Mouse (Mus musculus) midbrain, embryonic 12.5 days (tissue): ENCODE data around the gene Strada. TPM values are rescaled to one million over a fixed set of nuclear protein-coding genes. Genes with fewer than 3 reads are reported as not detected.
"Not testable (repeated sequence)": the region's sequence is repeated elsewhere in the genome, so short reads cannot be mapped to it uniquely, and the experiment has no call there.

Experiments
- ATAC-seq: fragments of 200-750 bp; cut with Nextera tagmentation; 2 replicates; pipeline ENCODE4 v1.8.0; 2017; ENCODE audit warnings: low read depth, moderate TSS enrichment, moderate library complexity; ENCODE audit not compliant: low FRiP score
- H3K27ac ChIP-seq: fragments of 300-500 bp; sonication (generic); replicated peaks from 2 replicates; pipeline ENCODE4 v1.5.1; 2016; ENCODE audit warnings: mild to moderate bottlenecking
- H3K27me3 ChIP-seq: fragments of 300-500 bp; sonication (generic); 2 replicates; pipeline ENCODE4 v1.6.1; 2016; ENCODE audit warnings: mild to moderate bottlenecking
- H3K36me3 ChIP-seq: fragments of 300-500 bp; sonication (generic); 2 replicates; pipeline ENCODE4 v1.6.1; 2016
- H3K4me1 ChIP-seq: fragments of 300-500 bp; sonication (generic); 2 replicates; pipeline ENCODE4 v1.6.1; 2016
- H3K4me2 ChIP-seq: fragments of 300-500 bp; sonication (generic); replicated peaks from 2 replicates; pipeline ENCODE4 v1.6.1; 2016; ENCODE audit warnings: mild to moderate bottlenecking, moderate library complexity
- H3K4me3 ChIP-seq: fragments of 300-500 bp; sonication (generic); 2 replicates; pipeline ENCODE4 v1.5.1; 2016; ENCODE audit warnings: mild to moderate bottlenecking
- H3K9ac ChIP-seq: fragments of 300-500 bp; sonication (generic); replicated peaks from 2 replicates; pipeline ENCODE4 v1.6.1; 2016; ENCODE audit warnings: mild to moderate bottlenecking, moderate library complexity
- H3K9me3 ChIP-seq: fragments of 300-500 bp; sonication (generic); 2 replicates; pipeline ENCODE4 v1.6.1; 2016; ENCODE audit warnings: mild to moderate bottlenecking
- WGBS: fragments of 180-500 bp; shearing (Covaris S2); methylation state at CpG from one replicate; pipeline ENCODE4 v1.1.7; 2016; 5-methylcytosine and 5-hydroxymethylcytosine counted together
- polyA plus RNA-seq: library from polyadenylated mRNA; unstranded; fragments of >200 nt; fragmentation: Nextera tagmentation; extraction: Ambion mirVana; gene quantifications from 2 replicates; pipeline ENCODE4 v1.2.1, GENCODE M21; 2016

Gene Strada
- 33.6 and 40.9 TPM in 2 replicates for polyA plus RNA-seq

DNA sequence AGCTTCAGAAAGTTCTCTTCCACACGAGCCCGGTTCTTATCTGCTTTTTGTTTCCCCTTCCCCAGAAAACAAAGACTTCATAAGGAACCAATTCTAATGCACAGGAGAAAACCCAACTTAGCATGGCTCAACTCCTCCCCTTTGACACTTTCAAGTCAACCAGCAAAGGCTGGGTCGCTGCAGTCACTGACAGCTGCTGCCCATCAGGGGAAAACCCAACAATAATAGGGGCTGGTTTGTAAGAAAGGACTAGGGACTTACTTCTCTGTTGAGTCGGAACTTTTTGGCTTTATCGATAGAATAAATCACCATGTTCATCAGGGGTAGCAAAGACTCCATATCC, at the start of gene Strada:
TSS of gene Strada (minus strand) at position 46 of the 343 bp plus-strand sequence.
- Histone ChIP-seq H3K4me2 (no peak within 1 kb of the TSS), H3K27me3 (no peaks in the 10 kb centered on the region), H3K27ac (no peak within 1 kb of the TSS), H3K36me3 (peaks cover 76% of the 10 kb centered on the region), H3K9me3 (no peaks in the 10 kb centered on the region), H3K4me3 (no peak within 1 kb of the TSS), H3K4me1 (no peaks in the 10 kb centered on the region), H3K9ac (no peak within 1 kb of the TSS)
- ATAC-seq: no peak
- WGBS: 85% methylated on average over 5 of the region's 5 CpGs

DNA sequence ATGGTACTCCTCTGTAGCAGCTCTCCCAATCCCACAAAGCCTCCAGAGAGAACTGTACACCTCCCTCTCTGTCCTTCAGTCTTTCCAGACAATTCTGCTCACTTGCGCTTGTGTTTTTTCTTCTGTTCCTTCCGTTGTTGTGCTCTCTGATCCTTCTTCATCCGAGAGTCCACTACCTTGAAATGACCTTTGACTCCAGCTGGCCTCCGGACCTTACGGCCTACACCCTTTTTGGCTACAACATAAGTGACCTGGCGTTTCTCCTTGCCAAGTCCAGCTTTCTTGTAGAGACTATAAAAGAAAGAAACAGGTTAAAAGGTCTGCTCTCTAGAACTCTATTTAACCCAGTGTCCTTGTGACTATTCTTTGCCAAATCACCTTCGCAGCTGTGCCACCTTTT, 47.4 kb upstream of the Strada start:
- WGBS: 92% methylated on average over 7 of the region's 7 CpGs

DNA sequence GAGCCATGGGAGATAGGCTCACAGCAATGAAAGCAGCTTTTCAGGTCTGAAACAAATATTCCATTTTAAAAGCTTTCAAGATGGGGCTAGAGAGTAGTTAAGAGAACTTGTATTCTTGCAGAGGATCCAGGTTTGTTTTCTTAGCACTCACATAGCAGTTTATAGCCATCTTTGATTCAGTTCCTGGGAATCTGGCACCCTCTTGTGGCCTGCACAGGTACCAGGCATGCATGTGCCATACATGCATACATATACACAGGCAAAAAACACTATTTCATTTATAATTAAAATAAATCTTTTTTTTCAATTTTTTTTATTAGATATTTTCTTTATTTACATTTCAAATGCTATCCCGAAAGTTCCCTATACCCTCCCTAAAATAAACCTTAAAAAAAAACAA, 44.9 kb upstream of the Strada start:
- H3K4me2 ChIP-seq: no peak overlapping the region
- no peak overlapping the region for H3K27ac ChIP-seq
- H3K36me3 ChIP-seq: peaks cover 99% of the 10 kb centered on the region
- H3K9ac ChIP-seq: no peak overlapping the region
- H3K9me3 ChIP-seq: peaks cover 5% of the 10 kb centered on the region
- H3K4me1 ChIP-seq: no peaks in the 10 kb centered on the region
- no peaks in the 10 kb centered on the region for H3K27me3 ChIP-seq
- no peak for ATAC-seq
- no peak overlapping the region for H3K4me3 ChIP-seq
- WGBS: 94% methylated on average over 1 of the region's 1 CpGs

More for the DNA sequence above, 47.4 kb upstream of the Strada start:
- Histone ChIP-seq H3K27me3 (no peaks in the 10 kb centered on the region), H3K9ac (no peak overlapping the region), H3K4me3 (no peak overlapping the region), H3K27ac (no peak overlapping the region), H3K9me3 (peaks cover 5% of the 10 kb centered on the region), H3K4me1 (0 out of 2 replicates have a peak, but pooled peaks cover under 1% of the 10 kb centered on the region), H3K36me3 (peaks cover 97% of the 10 kb centered on the region), H3K4me2 (no peak overlapping the region)
- no peak for ATAC-seq

DNA sequence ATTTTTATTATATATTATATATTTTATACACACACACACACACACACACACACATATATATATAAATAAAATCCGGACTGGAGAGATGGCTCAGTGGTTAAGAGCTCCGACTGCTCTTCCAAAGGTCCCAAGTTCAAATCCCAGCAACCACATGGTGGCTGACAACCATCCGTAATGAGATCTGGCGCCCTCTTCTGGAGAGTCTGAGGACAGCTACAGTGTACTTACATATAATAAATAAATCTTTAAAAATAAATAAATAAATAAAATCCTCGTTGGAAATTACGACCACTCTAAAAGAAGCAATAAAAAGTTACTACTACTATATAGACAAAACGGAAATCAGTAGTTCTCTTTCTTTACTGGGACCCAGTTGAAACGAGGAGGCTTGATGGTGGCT, 32.0 kb upstream of the Strada start:
- not testable (repeated sequence) for ATAC-seq, H3K9ac ChIP-seq, H3K27ac ChIP-seq, H3K4me1 ChIP-seq, H3K27me3 ChIP-seq, H3K9me3 ChIP-seq, H3K4me3 ChIP-seq, H3K4me2 ChIP-seq
- 84% methylated on average over 8 of the region's 8 CpGs for WGBS
- H3K36me3 ChIP-seq: peaks cover 82% of the 10 kb centered on the region

DNA sequence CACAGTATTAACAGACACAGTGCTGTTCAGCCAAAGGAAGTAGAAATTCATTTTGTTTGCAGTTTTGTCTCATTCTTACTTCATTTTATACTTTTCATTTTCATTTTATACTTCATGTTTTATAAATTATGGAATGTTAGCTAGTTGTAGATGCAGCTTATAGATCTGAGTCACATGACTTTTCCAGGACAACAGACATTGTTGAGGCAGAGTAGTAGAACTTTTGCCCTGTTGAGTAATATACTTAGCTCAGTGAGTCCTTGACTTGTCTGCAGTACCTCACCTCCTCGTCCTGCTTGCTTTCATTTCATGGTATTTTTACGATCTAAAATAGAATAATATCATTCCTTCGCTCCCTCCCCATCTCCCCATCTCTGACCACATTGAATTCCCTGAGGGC, 18.6 kb upstream of the Strada start:
- H3K9me3 ChIP-seq: no peaks in the 10 kb centered on the region
- ATAC-seq: no peak
- whole genome bisulfite sequencing: 93% methylated on average over 3 of the region's 3 CpGs
- no peak overlapping the region for H3K9ac ChIP-seq
- H3K27me3 ChIP-seq: no peaks in the 10 kb centered on the region
- no peak overlapping the region for H3K4me2 ChIP-seq
- peaks cover 19% of the 10 kb centered on the region for H3K36me3 ChIP-seq
- no peak overlapping the region for H3K4me3 ChIP-seq
- H3K4me1 ChIP-seq: peaks cover 16% of the 10 kb centered on the region
- no peak overlapping the region for H3K27ac ChIP-seq

DNA sequence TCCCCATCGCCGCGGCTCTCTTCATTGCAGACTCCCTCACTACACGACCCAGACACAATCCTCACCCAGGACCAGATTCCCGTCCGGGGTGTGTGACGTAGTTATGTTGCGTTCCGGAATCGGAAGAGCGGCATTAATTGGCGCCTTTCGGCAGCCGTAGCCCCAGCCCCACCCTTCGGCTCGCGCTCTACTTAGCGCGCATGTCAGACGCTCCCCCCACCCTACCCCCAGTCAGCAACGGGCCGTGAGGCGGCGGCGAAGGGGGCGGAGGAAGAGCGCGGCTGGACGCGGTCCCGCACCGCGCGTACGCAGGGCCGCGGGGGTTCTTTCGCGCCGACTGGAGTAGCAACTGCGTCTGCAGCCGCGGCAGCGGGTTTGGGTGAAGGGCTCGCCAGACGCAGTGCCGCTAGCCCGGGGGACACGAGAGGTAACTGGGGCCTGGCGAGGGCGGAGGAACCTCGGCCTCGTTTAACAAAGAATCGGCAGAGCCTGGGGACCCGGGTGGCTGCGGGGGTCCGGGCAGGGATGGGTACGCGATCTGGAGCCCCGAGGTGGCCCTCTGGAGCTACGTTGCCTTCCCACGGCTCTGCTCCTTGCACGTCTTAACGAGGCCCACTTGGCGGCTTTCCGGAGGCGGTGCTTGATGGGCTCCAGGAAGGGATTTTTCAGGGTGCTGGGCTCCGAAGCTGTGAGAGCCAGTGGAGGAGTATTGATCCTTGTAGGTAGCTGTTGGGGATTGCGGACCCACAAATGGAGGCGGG, 14.9 kb upstream of the Strada start, which contains the start of gene Ddx42:
TSS of gene Ddx42 (plus strand) at position 197 of the 761 bp plus-strand sequence.
- Histone ChIP-seq H3K9me3 (no peaks in the 10 kb centered on the region), H3K36me3 (peaks cover 16% of the 10 kb centered on the region), H3K9ac (peak within 1 kb of the TSS; percentile 90), H3K27ac (peak within 1 kb of the TSS; percentile 96), H3K4me1 (peaks cover 26% of the 10 kb centered on the region), H3K4me3 (peak within 1 kb of the TSS; percentile 90), H3K27me3 (no peaks in the 10 kb centered on the region), H3K4me2 (peak within 1 kb of the TSS; percentile 63)
- under 1% methylated on average over 70 of the region's 70 CpGs for WGBS
- peak; percentile 91 for ATAC-seq

DNA sequence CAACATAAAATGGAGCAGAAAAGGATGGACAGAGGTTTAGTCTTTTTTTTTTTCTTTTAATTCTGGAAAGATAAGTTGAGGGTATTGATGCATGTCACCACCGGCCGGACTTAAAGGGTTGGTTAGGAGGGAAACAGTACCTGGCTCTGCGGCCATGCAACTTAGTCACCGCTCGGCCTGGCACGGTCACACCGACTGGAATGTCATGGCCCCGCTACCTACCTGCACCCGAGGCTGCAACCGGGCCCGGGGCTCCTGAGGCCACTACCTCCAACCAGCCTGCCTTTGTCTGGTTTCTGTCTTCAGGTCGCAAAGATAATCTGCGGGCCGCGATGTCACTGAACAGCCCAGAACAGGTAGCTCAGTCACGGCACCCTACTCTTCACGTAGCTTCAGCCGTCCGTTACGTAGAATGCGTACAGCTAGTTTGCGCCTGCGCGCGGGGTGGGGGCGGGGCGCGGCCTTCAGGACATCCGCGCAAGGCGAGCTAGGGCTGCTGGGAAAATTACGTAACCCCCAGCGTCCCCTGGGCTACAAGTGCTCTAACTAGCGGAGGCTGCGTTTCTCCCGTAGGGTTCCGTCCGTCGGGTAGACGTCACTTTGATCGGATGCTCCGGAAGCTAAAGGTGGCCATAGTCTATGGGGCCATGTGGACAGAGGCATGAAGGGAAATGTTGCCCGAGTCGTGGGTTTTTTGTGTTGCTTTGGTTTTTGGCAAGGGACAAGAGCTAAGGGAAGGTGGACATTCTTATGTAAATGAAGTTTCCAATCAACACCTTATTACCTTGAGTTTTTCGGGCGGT, 14.2 kb upstream of the Strada start, which contains the start of gene Ccdc47:
TSS of gene Ccdc47 (minus strand) at position 418 of the 803 bp plus-strand sequence.
- Histone ChIP-seq H3K36me3 (peaks cover 24% of the 10 kb centered on the region), H3K9ac (peak within 1 kb of the TSS; percentile 90), H3K27ac (peak within 1 kb of the TSS; percentile 96), H3K9me3 (no peaks in the 10 kb centered on the region), H3K4me1 (peaks cover 26% of the 10 kb centered on the region), H3K4me3 (peak within 1 kb of the TSS; percentile 90), H3K27me3 (no peaks in the 10 kb centered on the region), H3K4me2 (peak within 1 kb of the TSS; percentile 63)
- WGBS: under 1% methylated on average over 46 of the region's 46 CpGs
- ATAC-seq: peak; percentile 98

DNA sequence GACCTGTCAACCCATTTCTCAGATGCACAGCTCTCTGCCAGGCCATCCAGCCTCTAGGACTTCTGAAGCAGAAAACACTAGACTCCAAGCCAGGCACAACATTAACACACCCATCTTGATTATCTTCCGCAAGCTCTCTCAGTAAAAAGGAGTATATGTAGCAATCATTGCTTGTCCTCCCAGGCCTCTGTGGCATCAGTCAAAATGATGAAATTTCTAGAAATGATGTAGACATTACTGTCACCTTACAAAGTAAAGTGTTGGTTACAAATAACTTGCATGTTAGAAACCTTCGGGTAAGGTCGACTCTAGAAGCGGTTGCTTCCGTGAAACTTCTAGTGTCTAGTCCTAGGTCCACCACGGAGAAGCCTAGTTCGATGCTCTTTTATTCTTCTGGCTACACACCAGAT, 13.5 kb upstream of the Strada start:
- H3K27me3 ChIP-seq: no peaks in the 10 kb centered on the region

DNA sequence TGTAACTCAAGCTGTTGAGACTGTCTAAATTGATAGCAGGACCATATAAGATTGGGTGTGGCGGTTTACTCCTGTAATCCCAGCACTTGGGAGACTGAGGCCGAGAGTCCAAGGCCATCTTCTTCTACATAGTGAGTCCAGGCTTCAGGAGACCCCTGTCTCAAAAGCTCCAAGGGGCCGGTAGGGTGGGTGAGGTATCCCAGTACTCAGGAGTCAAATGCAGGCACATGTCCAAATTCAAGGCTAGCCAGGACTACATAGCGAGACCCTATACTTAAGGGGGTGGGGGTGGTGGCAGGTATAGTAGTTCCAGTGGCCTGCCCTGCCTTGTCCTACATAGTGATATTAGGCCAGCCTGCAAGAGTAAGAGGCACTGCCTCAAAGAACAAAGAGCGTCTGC, 12.9 kb upstream of the Strada start:
- Histone ChIP-seq H3K4me1 (peaks cover 26% of the 10 kb centered on the region), H3K9ac (peak overlapping the region; percentile 85; the same call in 1 of the 2 replicates), H3K27ac (no peak overlapping the region), H3K4me3 (peak overlapping the region; percentile 90), H3K9me3 (no peaks in the 10 kb centered on the region), H3K4me2 (peak overlapping the region; percentile 63), H3K27me3 (no peaks in the 10 kb centered on the region), H3K36me3 (peaks cover 34% of the 10 kb centered on the region)
- no peak for ATAC-seq
- WGBS: 94% methylated on average over 5 of the region's 5 CpGs

More for the DNA sequence above, 13.5 kb upstream of the Strada start:
- peaks cover 28% of the 10 kb centered on the region for H3K36me3 ChIP-seq
- H3K4me2 ChIP-seq: peak overlapping the region; percentile 63
- peak overlapping the region; percentile 96 for H3K27ac ChIP-seq
- peak overlapping the region; percentile 85 for H3K9ac ChIP-seq
- 38% methylated on average over 7 of the region's 7 CpGs for WGBS
- no peaks in the 10 kb centered on the region for H3K9me3 ChIP-seq
- H3K4me3 ChIP-seq: peak overlapping the region; percentile 90
- peaks cover 26% of the 10 kb centered on the region for H3K4me1 ChIP-seq
- ATAC-seq: no peak

DNA sequence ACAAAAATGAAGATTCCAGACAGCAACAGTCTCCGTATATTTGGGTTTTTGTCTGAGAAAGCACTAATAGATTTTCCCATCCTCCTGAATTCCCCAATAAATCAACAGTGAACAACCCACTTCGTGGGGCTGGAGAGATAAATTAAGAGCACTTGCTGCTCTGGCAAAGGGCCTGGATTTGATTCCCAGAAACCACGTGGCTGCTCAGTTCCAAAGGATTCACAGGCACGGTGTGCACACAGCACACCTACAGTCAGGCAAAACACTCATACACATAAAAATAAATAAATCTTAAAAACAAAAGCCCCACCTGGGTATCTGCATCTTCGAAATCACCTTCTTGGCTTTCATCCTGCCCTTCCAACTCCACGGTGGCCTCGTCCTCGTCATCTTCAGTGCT, 10.8 kb upstream of the Strada start:
- H3K36me3 ChIP-seq: peaks cover 52% of the 10 kb centered on the region
- 92% methylated on average over 8 of the region's 8 CpGs for WGBS
- no peaks in the 10 kb centered on the region for H3K27me3 ChIP-seq
- no peak overlapping the region for H3K4me2 ChIP-seq
- H3K4me3 ChIP-seq: no peak overlapping the region
- H3K27ac ChIP-seq: no peak overlapping the region
- H3K9me3 ChIP-seq: no peaks in the 10 kb centered on the region
- ATAC-seq: no peak
- H3K9ac ChIP-seq: no peak overlapping the region
- H3K4me1 ChIP-seq: peaks cover 14% of the 10 kb centered on the region

DNA sequence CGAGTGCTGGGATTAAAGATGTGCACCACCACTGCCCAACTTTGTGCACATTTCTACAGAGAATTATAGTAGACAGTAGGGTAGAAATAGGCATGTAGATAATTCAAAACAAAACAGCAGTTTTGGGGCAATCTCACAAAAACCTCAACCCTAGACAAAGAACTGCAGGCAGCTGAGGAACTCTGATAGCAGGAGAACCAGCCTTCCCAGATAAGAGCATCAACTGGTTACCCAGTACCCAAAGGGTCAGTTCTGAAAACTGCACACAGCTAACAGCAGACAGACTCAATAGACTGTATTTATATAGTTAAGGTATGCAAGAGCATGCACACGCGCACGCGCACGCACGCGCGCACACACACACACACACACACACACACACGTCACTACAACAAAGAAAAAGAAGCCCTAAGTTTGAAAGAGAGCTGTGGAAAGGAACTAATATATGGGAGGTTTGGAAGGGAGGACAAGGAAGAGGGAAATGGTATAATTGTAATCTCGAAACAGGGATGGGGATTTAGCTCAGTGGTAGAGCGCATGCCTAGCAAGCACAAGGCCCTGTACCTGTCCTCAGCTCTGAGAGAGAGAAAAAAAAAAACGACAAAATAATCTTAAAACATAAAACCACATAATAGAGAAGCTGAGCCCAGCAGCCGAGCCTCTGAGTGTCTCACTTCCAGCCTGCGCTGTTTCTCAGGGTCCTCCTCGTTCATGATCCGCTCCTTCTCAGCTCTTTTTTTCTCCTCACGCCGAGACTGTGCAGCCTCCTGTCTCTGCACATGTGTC, 438 bp downstream of the Strada start:
- Histone ChIP-seq H3K36me3 (peaks cover 76% of the 10 kb centered on the region), H3K27ac (no peak overlapping the region), H3K4me1 (no peaks in the 10 kb centered on the region), H3K9ac (no peak overlapping the region), H3K4me2 (no peak overlapping the region), H3K27me3 (no peaks in the 10 kb centered on the region), H3K4me3 (no peak overlapping the region), H3K9me3 (no peaks in the 10 kb centered on the region)
- WGBS: 93% methylated on average over 19 of the region's 19 CpGs
- ATAC-seq: no peak
